Mouse (Mus musculus): ENCODE measurements around the gene Lancl1. TPM values are rescaled to one million over a fixed set of nuclear protein-coding genes. Genes with fewer than 3 reads are reported as not detected.

Lancl1 gene
- total and polyA plus RNA-seq, 3 experiments, result 15.4 to 64.8 (median 41.1) TPM

DNA sequence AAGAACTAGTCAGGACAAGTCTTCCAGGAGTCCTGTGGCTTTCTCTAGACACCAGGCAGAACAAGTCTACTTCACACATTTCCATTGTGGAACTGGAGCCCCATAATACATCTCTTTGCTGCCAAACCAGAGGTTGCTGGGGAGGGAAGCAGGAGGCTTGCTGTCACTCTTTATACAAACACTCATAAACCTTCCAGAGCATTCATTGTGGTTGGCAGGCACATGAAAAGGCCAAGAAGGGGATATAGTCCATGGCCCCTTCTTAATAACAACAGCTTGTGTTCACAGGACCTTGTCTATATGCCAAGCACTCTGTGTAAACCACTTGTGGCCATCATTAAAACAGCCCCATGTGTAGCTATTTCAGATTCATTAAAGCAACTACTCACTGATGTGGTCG, 6.4 kb upstream of the Lancl1 start:
- no peaks in the 10 kb centered on the region for H3K9me3 ChIP-seq (replicated peaks)
- H3K4me3 ChIP-seq (ENCODE audit: low read depth, low read length), result no peak overlapping the region
- peaks cover 8% of the 10 kb centered on the region; the same call in 1 of the 2 replicates for H3K4me1 ChIP-seq (ENCODE audit: insufficient read depth, low read depth, low read length)
- DNase-seq (ENCODE audit: low spot score) (no peak), ATAC-seq (ENCODE audit: extremely low read depth, insufficient number of reproducible peaks, low FRiP score, poor library complexity, severe bottlenecking) (no peak)
- H3K27me3 ChIP-seq (ENCODE audit: insufficient read depth, low read length), result peaks cover 19% of the 10 kb centered on the region
- TF ChIP-seq POLR2AphosphoS5 (IDR thresholded peaks at IDR 0.05; ENCODE audit: insufficient replicate concordance, low read depth, low read length) (no peak), GATA1 (IDR thresholded peaks at IDR 0.05; ENCODE audit: borderline replicate concordance, low read length) (no peak), GATA2 (IDR thresholded peaks at IDR 0.05; ENCODE audit: borderline replicate concordance, low read depth, low read length) (no peak), CTCF (IDR thresholded peaks at IDR 0.05; ENCODE audit: low read depth, low read length) (no peak), TAL1 (conservative IDR thresholded peaks at IDR 0.05; ENCODE audit: low read depth, low read length) (no peak)
- no peaks in the 10 kb centered on the region for H3K36me3 ChIP-seq (replicated peaks)

DNA sequence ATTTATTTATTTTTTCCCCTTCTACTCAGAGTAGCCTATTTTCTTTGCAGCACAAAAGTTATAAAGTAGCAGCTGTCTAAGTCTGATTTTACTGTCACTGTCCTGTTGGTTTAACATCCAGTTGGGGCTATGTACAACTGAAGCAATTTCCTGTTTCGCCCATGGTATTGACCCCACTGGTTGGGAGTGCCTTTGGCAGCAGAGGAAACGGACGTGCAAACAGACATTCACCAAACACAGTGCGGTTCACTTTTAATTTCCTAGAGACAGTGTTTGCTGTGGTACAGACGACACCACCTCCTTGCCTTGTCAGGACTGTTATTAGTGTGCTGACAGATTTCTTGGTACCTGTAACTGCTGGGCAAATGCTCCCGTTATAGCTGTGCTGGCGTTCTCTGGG, 3.9 kb upstream of the Lancl1 start:
- peaks cover 22% of the 10 kb centered on the region for H3K4me1 ChIP-seq (ENCODE audit: insufficient read depth, low read depth, low read length)
- no peaks in the 10 kb centered on the region for H3K36me3 ChIP-seq (replicated peaks)
- TF ChIP-seq GATA2 (IDR thresholded peaks at IDR 0.05; ENCODE audit: borderline replicate concordance, low read depth, low read length) (no peak), GATA1 (IDR thresholded peaks at IDR 0.05; ENCODE audit: borderline replicate concordance, low read length) (no peak), CTCF (IDR thresholded peaks at IDR 0.05; ENCODE audit: low read depth, low read length) (no peak), TAL1 (conservative IDR thresholded peaks at IDR 0.05; ENCODE audit: low read depth, low read length) (no peak)
- no peak overlapping the region for H3K4me3 ChIP-seq (ENCODE audit: low read depth, low read length)
- no peak for ATAC-seq (ENCODE audit: extremely low read depth, insufficient number of reproducible peaks, low FRiP score, poor library complexity, severe bottlenecking)
- peaks cover 19% of the 10 kb centered on the region for H3K27me3 ChIP-seq (ENCODE audit: insufficient read depth, low read length)
- H3K9me3 ChIP-seq (replicated peaks), result no peaks in the 10 kb centered on the region
- no peak for DNase-seq (ENCODE audit: low spot score)

DNA sequence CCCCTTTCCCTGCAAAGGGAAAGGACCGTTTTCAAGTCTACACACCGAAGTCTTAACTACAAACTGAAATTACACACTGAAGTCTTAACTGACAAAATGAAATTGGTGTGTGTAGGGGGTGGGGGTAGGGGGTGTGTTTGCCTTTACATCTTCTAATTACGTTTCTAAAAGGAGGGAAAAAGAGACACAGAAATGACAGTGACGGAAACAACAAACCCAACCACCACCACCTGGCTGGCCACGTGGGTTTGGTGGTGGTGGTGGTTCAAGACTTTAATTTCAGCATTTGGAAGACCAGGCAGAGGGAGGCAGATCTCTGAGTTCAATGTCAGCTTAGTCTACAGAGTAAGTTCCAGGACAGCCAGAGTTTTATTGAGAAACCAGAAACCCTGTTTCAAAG, 411 bp upstream of the Lancl1 start:
- ATAC-seq (ENCODE audit: extremely low read depth, insufficient number of reproducible peaks, low FRiP score, poor library complexity, severe bottlenecking) (peak; percentile 6; the same call in 1 of the 2 replicates), DNase-seq (ENCODE audit: low spot score) (no peak)
- TF ChIP-seq POLR2AphosphoS5 (IDR thresholded peaks at IDR 0.05; ENCODE audit: insufficient replicate concordance, low read depth, low read length), result no peak
- peak overlapping the region; percentile 88 for H3K4me3 ChIP-seq (ENCODE audit: low read depth, low read length)
- no peaks in the 10 kb centered on the region for H3K9me3 ChIP-seq (replicated peaks)
- peaks cover 30% of the 10 kb centered on the region for H3K36me3 ChIP-seq (replicated peaks)
- peaks cover 29% of the 10 kb centered on the region for H3K4me1 ChIP-seq (ENCODE audit: insufficient read depth, low read depth, low read length)
- H3K27me3 ChIP-seq (ENCODE audit: insufficient read depth, low read length), result peaks cover 15% of the 10 kb centered on the region

DNA sequence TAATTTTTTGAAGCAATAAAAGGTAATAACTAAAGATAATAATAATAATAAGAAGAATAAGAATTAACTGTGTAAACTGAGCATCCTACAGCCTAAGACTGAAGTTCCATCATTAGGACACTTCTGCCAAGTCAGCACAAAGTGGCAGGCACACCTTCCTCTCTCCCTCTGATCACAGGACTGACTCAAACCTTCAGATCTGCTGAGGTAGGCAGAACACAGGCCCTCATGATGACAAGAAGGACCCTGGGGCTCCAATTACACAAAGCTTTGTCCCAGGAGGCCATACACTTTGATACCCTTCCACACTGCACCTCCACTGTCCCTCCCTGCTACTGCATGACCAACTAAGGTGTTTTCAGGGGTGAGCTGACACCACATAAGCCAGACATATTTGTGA, 1.5 kb downstream of the Lancl1 start:
- ATAC-seq (ENCODE audit: extremely low read depth, insufficient number of reproducible peaks, low FRiP score, poor library complexity, severe bottlenecking) (no peak), DNase-seq (ENCODE audit: low spot score) (no peak)
- H3K4me1 ChIP-seq (ENCODE audit: insufficient read depth, low read depth, low read length), result peaks cover 29% of the 10 kb centered on the region
- peaks cover 49% of the 10 kb centered on the region for H3K36me3 ChIP-seq (replicated peaks)
- TF ChIP-seq POLR2AphosphoS5 (IDR thresholded peaks at IDR 0.05; ENCODE audit: insufficient replicate concordance, low read depth, low read length) (no peak), GATA1 (IDR thresholded peaks at IDR 0.05; ENCODE audit: borderline replicate concordance, low read length) (no peak), CTCF (IDR thresholded peaks at IDR 0.05; ENCODE audit: low read depth, low read length) (no peak), TAL1 (conservative IDR thresholded peaks at IDR 0.05; ENCODE audit: low read depth, low read length) (no peak), GATA2 (IDR thresholded peaks at IDR 0.05; ENCODE audit: borderline replicate concordance, low read depth, low read length) (no peak)
- no peak overlapping the region for H3K4me3 ChIP-seq (ENCODE audit: low read depth, low read length)
- H3K27me3 ChIP-seq (ENCODE audit: insufficient read depth, low read length), result peaks cover 4% of the 10 kb centered on the region; the same call in 1 of the 2 replicates
- H3K9me3 ChIP-seq (replicated peaks), result no peaks in the 10 kb centered on the region

DNA sequence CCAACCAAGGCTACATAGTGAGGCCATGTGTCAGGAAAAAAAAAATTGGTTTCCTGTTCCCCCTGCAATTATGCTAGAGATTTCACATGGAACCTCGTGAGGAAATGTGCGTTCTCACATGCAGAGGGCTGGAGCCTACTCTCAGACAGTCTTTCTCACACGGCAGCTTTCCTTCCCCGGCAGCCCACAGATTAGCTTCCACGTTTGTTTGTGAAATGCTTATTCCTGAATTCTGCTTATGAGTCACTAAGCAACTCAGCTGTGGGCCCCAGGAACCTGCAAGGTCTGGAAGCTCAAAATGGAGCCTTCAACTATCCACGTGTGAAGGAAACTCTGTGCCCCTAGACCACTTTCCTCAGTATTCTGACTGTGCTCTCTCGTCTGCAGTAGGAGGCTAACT, 5.4 kb downstream of the Lancl1 start:
- DNase-seq (ENCODE audit: low spot score) (no peak), ATAC-seq (ENCODE audit: extremely low read depth, insufficient number of reproducible peaks, low FRiP score, poor library complexity, severe bottlenecking) (no peak)
- TF ChIP-seq GATA2 (IDR thresholded peaks at IDR 0.05; ENCODE audit: borderline replicate concordance, low read depth, low read length) (no peak), CTCF (IDR thresholded peaks at IDR 0.05; ENCODE audit: low read depth, low read length) (no peak), TAL1 (conservative IDR thresholded peaks at IDR 0.05; ENCODE audit: low read depth, low read length) (no peak), POLR2AphosphoS5 (IDR thresholded peaks at IDR 0.05; ENCODE audit: insufficient replicate concordance, low read depth, low read length) (no peak), GATA1 (IDR thresholded peaks at IDR 0.05; ENCODE audit: borderline replicate concordance, low read length) (no peak)
- Histone ChIP-seq H3K4me3 (ENCODE audit: low read depth, low read length) (no peak overlapping the region), H3K36me3 (replicated peaks) (peaks cover 84% of the 10 kb centered on the region), H3K4me1 (ENCODE audit: insufficient read depth, low read depth, low read length) (peaks cover 14% of the 10 kb centered on the region), H3K27me3 (ENCODE audit: insufficient read depth, low read length) (no peaks in the 10 kb centered on the region), H3K9me3 (replicated peaks) (no peaks in the 10 kb centered on the region)

DNA sequence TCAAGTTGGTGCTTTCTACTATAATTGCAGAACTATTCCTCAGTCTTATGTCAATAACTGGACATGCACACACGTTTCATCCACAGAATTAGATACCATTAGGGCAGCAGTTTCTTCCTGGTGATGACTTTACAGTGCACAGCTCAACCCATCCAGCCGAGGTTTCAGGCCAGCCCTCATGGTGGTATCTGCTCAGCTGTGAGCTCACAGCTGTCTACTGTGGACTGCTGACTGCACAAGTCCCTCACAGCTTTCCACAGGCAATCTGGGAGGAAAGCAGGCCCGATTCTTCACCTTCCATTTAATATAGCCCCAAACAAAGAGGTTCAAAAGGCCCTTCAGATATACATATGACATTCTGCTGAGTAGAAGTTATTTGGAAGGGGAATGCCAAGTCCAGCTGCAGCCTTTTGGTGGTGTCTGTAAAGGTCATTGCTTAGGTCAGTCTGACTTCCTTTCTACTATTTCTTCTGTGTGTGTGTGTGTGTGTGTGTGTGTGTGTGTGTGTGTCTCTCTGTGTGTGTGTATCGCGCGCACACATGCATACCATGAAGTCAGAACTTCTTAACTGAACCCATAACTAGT, 11.7 kb downstream of the Lancl1 start:
- peaks cover 21% of the 10 kb centered on the region for H3K4me1 ChIP-seq (ENCODE audit: insufficient read depth, low read depth, low read length)
- no peaks in the 10 kb centered on the region for H3K9me3 ChIP-seq (replicated peaks)
- TF ChIP-seq CTCF (IDR thresholded peaks at IDR 0.05; ENCODE audit: low read depth, low read length), result no peak
- DNase-seq (ENCODE audit: low spot score) (no peak), ATAC-seq (ENCODE audit: extremely low read depth, insufficient number of reproducible peaks, low FRiP score, poor library complexity, severe bottlenecking) (no peak)
- H3K36me3 ChIP-seq (replicated peaks), result peaks cover 66% of the 10 kb centered on the region
- no peaks in the 10 kb centered on the region for H3K27me3 ChIP-seq (ENCODE audit: insufficient read depth, low read length)
- H3K4me3 ChIP-seq (ENCODE audit: low read depth, low read length), result no peak overlapping the region

DNA sequence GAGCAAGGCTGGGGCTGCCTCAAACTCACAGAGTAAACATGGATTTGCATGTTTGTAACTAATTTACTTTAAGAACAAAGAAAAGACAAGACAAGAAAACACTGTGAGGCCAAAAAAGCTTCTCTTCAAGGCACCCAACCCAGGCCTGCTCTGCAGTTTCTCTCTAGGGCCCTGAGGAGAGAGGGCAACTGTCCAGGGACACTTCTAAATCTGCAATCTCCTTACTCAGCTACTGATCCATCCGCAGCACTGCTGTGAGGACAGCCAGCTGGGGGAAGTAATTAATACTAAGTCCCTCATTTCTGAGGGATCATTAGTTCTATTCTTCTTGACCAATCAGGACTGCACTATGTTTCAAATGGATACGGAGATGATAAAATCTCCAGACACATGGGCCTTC, 12.5 kb downstream of the Lancl1 start:
- no peak overlapping the region for H3K4me3 ChIP-seq (ENCODE audit: low read depth, low read length)
- peaks cover 28% of the 10 kb centered on the region for H3K4me1 ChIP-seq (ENCODE audit: insufficient read depth, low read depth, low read length)
- ATAC-seq (ENCODE audit: extremely low read depth, insufficient number of reproducible peaks, low FRiP score, poor library complexity, severe bottlenecking) (no peak), DNase-seq (ENCODE audit: low spot score) (no peak)
- TF ChIP-seq GATA2 (IDR thresholded peaks at IDR 0.05; ENCODE audit: borderline replicate concordance, low read depth, low read length) (no peak), GATA1 (IDR thresholded peaks at IDR 0.05; ENCODE audit: borderline replicate concordance, low read length) (no peak), POLR2AphosphoS5 (IDR thresholded peaks at IDR 0.05; ENCODE audit: insufficient replicate concordance, low read depth, low read length) (no peak)
- no peaks in the 10 kb centered on the region for H3K9me3 ChIP-seq (replicated peaks)
- no peaks in the 10 kb centered on the region for H3K27me3 ChIP-seq (ENCODE audit: insufficient read depth, low read length)
- H3K36me3 ChIP-seq (replicated peaks), result peaks cover 64% of the 10 kb centered on the region

Measured in G1E (cell line).